Mouse (Mus musculus): ENCODE data around the gene Acat2.

DNA sequence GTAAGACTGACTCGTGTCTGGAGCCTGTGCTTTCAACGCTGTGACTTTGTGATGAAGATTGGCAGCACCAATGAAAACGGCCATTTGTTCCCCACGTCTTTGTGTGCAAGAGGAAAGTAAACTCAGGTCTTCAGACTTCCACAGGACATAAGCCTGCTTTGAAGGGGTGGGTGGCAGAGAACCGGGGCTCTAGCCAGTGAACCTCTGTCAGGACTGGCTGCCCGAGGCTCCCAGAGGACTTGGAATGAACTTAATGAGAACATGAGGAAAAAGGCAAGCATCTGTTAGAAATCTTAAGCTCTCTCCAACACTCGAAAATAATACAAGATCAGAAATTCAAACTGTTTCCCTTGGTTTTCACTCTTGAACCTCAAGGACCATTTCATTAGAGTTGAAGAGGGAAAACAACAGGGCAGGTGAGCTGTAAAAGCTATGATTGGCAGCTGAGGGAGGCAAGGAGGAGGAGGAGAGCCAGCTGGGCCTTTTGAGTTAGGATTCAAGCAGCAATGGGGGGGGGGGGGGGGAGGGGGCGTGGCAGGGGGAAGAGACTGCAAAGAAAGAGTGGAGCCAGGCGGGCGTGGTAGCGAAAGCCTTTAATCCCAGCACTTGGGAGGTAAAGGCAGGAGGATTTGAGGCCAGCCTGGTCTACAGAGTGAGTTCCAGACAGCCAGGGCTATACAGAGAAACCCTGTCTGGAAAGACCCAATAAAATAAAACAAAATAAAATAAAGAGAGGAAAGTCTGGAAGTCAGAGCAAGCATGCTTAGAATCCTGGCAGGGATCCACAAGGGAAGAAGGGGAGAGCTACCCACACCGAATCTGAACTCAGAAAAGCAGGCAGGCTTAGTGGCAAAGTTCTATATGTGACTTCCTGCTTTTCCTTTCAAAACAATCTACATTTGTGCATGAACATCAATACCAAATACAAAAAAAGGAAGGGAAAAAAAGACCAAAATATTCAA lies 56.9 kb downstream of the Acat2 start:
- TF ChIP-seq POLR2A (IDR thresholded peaks at IDR 0.05; ENCODE audit: insufficient read depth, low read depth, low read length) (no peak), CTCF (IDR thresholded peaks at IDR 0.05; ENCODE audit: insufficient read depth, low read depth, low read length) (no peak)
